Mouse (Mus musculus) liver, embryonic 12.5 days (tissue): ENCODE results near the gene Gars. TPM values are rescaled to one million over a fixed set of nuclear protein-coding genes. Genes with fewer than 3 reads are reported as not detected.

Source experiments
- ATAC-seq: fragments of 200-750 bp; cut with Nextera tagmentation; 2 replicates; pipeline ENCODE4 v1.8.0; 2017; ENCODE audit warnings: moderate number of reproducible peaks, mild to moderate bottlenecking, moderate library complexity
- H3K27ac ChIP-seq: fragments of 300-500 bp; sonication (generic); 2 replicates; pipeline ENCODE4 v1.5.1; 2016; ENCODE audit warnings: mild to moderate bottlenecking
- H3K27me3 ChIP-seq: fragments of 300-500 bp; sonication (generic); replicated peaks from 2 replicates; pipeline ENCODE4 v1.6.1; 2016; ENCODE audit warnings: mild to moderate bottlenecking, moderate library complexity
- H3K36me3 ChIP-seq: fragments of 300-500 bp; sonication (generic); 2 replicates; pipeline ENCODE4 v1.6.1; 2016; ENCODE audit warnings: mild to moderate bottlenecking, moderate library complexity
- H3K4me1 ChIP-seq: fragments of 300-500 bp; sonication (generic); 2 replicates; pipeline ENCODE4 v1.6.1; 2016
- H3K4me2 ChIP-seq: fragments of 300-500 bp; sonication (generic); 2 replicates; pipeline ENCODE4 v1.6.1; 2016; ENCODE audit warnings: mild to moderate bottlenecking, moderate library complexity
- H3K4me3 ChIP-seq: fragments of 300-500 bp; sonication (generic); 2 replicates; pipeline ENCODE4 v1.5.1; 2016; ENCODE audit warnings: mild to moderate bottlenecking, moderate library complexity
- H3K9ac ChIP-seq: fragments of 300-500 bp; sonication (generic); 2 replicates; pipeline ENCODE4 v1.6.1; 2016; ENCODE audit warnings: mild to moderate bottlenecking, moderate library complexity
- H3K9me3 ChIP-seq: fragments of 300-500 bp; sonication (generic); replicated peaks from 2 replicates; pipeline ENCODE4 v1.6.1; 2016; ENCODE audit warnings: mild to moderate bottlenecking, moderate library complexity
- WGBS: fragments of 180-500 bp; shearing (Covaris S2); methylation state at CpG from one replicate; pipeline ENCODE4 v1.1.7; 2016; ENCODE audit not compliant: insufficient replicate concordance; 5-methylcytosine and 5-hydroxymethylcytosine counted together
- polyA plus RNA-seq: library from polyadenylated mRNA; unstranded; fragments of >200 nt; fragmentation: Nextera tagmentation; extraction: Ambion mirVana; gene quantifications from 2 replicates; pipeline ENCODE4 v1.2.1, GENCODE M21; 2016

Gene Gars
- polyA plus RNA-seq, 1 experiment from 2014 or later: 176 TPM

DNA sequence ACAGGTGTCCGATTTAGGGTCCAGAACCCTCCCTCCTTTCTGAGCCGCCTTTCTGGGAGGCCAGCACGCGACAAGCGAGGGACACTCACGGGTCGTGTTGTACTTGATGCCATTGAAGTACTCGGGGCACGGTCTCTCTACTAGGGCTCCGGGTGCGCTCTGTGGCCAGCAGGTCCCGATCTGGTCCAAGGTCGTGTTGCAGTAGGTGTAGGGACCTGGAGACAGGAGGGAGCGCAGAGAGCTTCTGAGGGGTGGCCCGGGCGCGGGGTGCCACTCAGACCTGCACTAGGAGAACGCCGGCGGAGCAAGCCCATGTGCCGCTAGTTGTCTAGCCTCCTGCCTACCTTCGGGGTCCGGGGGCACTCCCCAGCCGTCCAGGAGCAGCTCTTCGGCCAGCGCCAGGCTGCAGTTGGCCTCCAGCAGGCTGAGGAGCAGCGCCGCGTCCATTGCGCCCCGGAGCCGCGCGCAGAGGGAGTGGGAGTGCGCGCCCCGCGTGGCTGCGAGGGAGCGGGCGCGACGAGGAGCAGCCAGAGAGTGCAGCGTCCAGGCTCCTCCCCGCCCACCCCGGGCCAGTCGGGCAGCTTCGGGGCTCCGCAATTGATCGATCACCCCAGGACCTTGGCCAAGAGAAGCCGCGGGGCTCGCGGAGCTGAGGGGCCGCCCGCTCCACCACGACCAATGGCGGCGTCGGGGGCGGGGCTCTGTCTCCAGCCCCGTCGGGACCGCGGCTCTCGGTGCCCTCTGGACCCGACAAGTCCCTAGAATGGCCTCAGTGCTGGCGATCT lies 79.7 kb downstream of the Gars start:
- WGBS: 3% methylated on average over 68 of the region's 68 CpGs
- peak overlapping the region; percentile 65 for H3K4me2 ChIP-seq
- H3K27me3 ChIP-seq: peaks cover 78% of the 10 kb centered on the region
- H3K36me3 ChIP-seq: no peaks in the 10 kb centered on the region
- peak overlapping the region; percentile 46 for H3K4me3 ChIP-seq
- peak; percentile 76 for ATAC-seq
- H3K9ac ChIP-seq: 0 out of 2 replicates have a peak overlapping the region, but pooled peaks have one; percentile 20
- H3K9me3 ChIP-seq: no peaks in the 10 kb centered on the region
- no peak overlapping the region for H3K27ac ChIP-seq
- 0 out of 2 replicates have a peak, but pooled peaks cover 6% of the 10 kb centered on the region for H3K4me1 ChIP-seq

DNA sequence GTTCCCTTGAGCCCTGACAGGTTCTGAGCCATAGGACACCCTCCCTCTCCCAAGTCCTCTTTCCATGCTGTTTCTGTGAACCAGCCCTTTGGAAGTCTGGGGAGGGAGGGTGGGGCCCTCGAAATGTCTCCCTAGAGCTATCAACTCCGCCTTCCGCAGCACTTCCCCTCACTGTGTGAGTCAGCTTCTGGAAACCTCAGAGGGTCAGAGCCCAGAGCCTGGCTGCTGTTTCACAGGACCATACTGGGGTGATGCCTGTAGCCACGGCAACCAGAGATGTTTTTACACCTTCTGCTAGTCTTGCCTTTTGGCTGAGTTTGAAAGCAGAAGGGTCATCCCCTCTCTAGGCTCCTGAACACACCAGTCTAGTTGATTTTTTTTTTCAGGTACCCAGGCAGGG lies 85.2 kb downstream of the Gars start:
- ATAC-seq: no peak
- Histone ChIP-seq H3K27ac (no peak overlapping the region), H3K9ac (no peak overlapping the region), H3K27me3 (peaks cover 47% of the 10 kb centered on the region), H3K4me2 (no peak overlapping the region), H3K36me3 (no peaks in the 10 kb centered on the region), H3K4me3 (no peak overlapping the region), H3K9me3 (no peaks in the 10 kb centered on the region), H3K4me1 (no peaks in the 10 kb centered on the region)
- WGBS: 10% methylated on average over 4 of the region's 4 CpGs

DNA sequence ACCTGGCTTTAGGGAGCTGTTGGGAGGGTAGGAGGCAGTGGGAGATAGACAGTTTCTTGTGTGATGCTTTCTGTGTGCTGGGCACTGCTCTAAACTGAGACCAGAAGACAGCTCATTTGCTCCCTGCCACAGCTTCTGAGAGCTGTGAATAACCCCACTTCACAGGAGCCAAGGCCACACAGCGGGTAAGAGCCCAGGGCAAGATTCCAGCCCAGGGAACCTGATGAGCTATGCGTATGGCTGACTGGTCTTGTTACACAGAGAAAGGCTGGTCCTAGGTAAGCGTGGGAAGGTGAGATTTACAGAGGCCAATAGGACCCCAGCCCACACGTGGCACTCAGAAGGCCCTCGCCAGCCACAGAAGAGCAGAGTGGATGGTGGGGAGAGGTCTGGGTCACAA lies 88.8 kb downstream of the Gars start:
- Histone ChIP-seq H3K9ac (no peak overlapping the region), H3K27ac (no peak overlapping the region), H3K9me3 (no peaks in the 10 kb centered on the region), H3K36me3 (no peaks in the 10 kb centered on the region), H3K4me3 (no peak overlapping the region), H3K4me2 (no peak overlapping the region), H3K27me3 (peaks cover 18% of the 10 kb centered on the region), H3K4me1 (no peaks in the 10 kb centered on the region)
- WGBS: 58% methylated on average over 5 of the region's 5 CpGs
- no peak for ATAC-seq

DNA sequence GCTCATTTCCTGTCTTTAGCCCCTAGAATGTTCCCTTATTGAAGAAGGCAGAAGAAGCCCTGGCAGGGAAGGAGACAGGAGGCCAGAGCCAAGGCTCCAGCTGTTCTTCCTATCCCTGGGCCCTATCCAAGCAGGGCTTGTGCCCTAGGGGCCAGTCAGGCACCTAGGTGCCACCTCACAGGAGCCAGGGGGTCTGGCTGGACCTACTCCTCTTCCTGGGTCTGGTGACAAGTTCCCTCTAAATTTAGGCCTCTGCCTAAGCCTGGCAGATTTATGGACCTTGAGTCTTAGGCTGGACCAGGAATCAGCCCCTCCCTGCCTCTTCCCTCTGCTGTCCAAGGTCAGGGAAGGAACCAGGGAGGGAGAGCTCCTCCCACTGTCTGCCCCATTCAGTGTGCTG lies 90.6 kb downstream of the Gars start:
- H3K4me1 ChIP-seq: no peaks in the 10 kb centered on the region
- H3K27me3 ChIP-seq: peaks cover 12% of the 10 kb centered on the region
- no peak for ATAC-seq
- H3K9me3 ChIP-seq: no peaks in the 10 kb centered on the region
- H3K4me2 ChIP-seq: no peak overlapping the region
- H3K36me3 ChIP-seq: no peaks in the 10 kb centered on the region
- no peak overlapping the region for H3K9ac ChIP-seq
- H3K4me3 ChIP-seq: no peak overlapping the region
- H3K27ac ChIP-seq: no peak overlapping the region

Other genes with a start within 250 kb of the Gars start
- gene Znrf2, start 221.1 kb upstream of the Gars start, polyA plus RNA-seq: 2.9 and 3.2 TPM in 2 replicates
- gene Nod1, start 65.4 kb upstream of the Gars start, polyA plus RNA-seq: 1.9 and 2.2 TPM in 2 replicates
- 6.9 and 7.4 TPM in 2 replicates for gene Ggct, start 45.1 kb upstream of the Gars start, polyA plus RNA-seq
- gene Crhr2, start 95.0 kb downstream of the Gars start, polyA plus RNA-seq: 0.78 and 1.0 TPM in 2 replicates
- 0.41 and 0.63 TPM in 2 replicates for gene Inmt, start 137.0 kb downstream of the Gars start, polyA plus RNA-seq
- 1.7 and 2.1 TPM in 2 replicates for gene Mindy4, start 165.4 kb downstream of the Gars start, polyA plus RNA-seq